Mouse (Mus musculus): ENCODE results near the gene Gm3880. TPM values are rescaled to one million over a fixed set of nuclear protein-coding genes. Genes with fewer than 3 reads are reported as not detected.
"Not testable (repeated sequence)": the region's sequence is repeated elsewhere in the genome, so short reads cannot be mapped to it uniquely, and the experiment has no call there.

The Gm3880 gene
- polyA plus RNA-seq (2015; fragmentation: Nextera tagmentation; extraction: Ambion mirVana) = not detected in 2 replicates

GRCm38 (mm10) chrX:102686872-102687271 is at the start of gene Gm3880:
Gm3880 (minus strand) TSS chrX:102686972.
- H3K9ac ChIP-seq (replicated peaks; ENCODE audit: low read length); H3K4me1 ChIP-seq (ENCODE audit: insufficient read depth, low read length); H3K27me3 ChIP-seq (ENCODE audit: insufficient read depth, low read length); H3K9me3 ChIP-seq (ENCODE audit: low read length); H3K4me3 ChIP-seq (ENCODE audit: low read length); H3K4me2 ChIP-seq (replicated peaks; ENCODE audit: low read depth, low read length); H3K36me3 ChIP-seq (ENCODE audit: insufficient read depth, low read length); H3K27ac ChIP-seq (ENCODE audit: low read length); ATAC-seq (ENCODE audit: low FRiP score, low TSS enrichment): not testable (repeated sequence)
- WGBS = 90% methylated on average over 5 of the region's 5 CpGs

GRCm38 (mm10) chrX:102724226-102724625 is 37.5 kb upstream of the Gm3880 start:
- not testable (repeated sequence) for H3K36me3 ChIP-seq (ENCODE audit: insufficient read depth, low read length); H3K9ac ChIP-seq (replicated peaks; ENCODE audit: low read length); H3K4me1 ChIP-seq (ENCODE audit: insufficient read depth, low read length); H3K9me3 ChIP-seq (ENCODE audit: low read length); H3K4me3 ChIP-seq (ENCODE audit: low read length); H3K27me3 ChIP-seq (ENCODE audit: insufficient read depth, low read length); ATAC-seq (ENCODE audit: low FRiP score, low TSS enrichment); H3K27ac ChIP-seq (ENCODE audit: low read length); H3K4me2 ChIP-seq (replicated peaks; ENCODE audit: low read depth, low read length)
- WGBS = 95% methylated on average over 6 of the region's 6 CpGs

DNA sequence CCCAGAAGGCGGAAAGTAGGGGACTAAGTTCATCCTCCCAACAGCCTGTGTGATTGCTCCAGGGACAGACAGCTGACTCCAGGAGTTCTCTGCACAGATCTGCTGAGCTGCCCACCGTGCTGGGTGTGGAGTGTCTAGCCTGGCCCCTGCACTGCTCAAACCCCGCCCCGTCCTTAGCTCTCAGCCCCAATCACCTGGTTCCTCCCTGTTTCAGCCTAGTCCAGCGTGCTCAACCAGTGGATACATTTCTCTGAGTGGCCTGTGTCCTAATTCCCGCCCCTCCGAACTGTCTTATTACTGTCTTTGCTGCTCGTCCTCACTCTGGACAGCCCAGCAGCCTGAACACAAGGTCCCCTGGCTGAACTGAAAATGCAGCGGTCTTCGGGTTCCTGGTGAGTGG is 20.8 kb upstream of the Gm3880 start, which contains the start of the genes Gm9112 and Dmrtc1b:
Gene Gm9112, minus strand, starts transcription at position 101 of the 400 bp plus-strand sequence.
Gene Dmrtc1b, plus strand, starts transcription at position 331 of the 400 bp plus-strand sequence.
- H3K4me2 ChIP-seq (replicated peaks; ENCODE audit: low read depth, low read length); H3K27me3 ChIP-seq (ENCODE audit: insufficient read depth, low read length); H3K4me1 ChIP-seq (ENCODE audit: insufficient read depth, low read length); H3K9me3 ChIP-seq (ENCODE audit: low read length); H3K4me3 ChIP-seq (ENCODE audit: low read length); H3K9ac ChIP-seq (replicated peaks; ENCODE audit: low read length); ATAC-seq (ENCODE audit: low FRiP score, low TSS enrichment); H3K27ac ChIP-seq (ENCODE audit: low read length); H3K36me3 ChIP-seq (ENCODE audit: insufficient read depth, low read length): not testable (repeated sequence)
- 92% methylated on average over 6 of the region's 10 CpGs for WGBS

DNA sequence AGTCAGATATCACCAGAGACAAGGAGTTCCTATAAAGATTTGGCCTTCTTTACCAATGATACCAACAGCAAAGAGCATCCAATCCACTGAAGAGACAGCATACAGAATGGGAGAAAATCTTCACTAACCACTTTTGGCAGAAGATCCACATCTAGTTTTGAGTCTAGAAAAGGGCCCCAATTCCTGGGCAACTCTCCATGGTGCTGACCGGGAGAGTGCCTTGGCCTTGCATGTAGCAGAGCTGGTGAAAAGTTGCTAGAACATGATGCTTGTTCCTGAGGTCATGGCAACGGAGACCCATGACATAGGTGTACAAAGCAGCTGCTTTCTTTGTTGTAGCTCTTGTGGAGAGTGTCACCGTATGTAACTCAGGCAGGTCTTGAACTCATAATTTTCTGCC is 13.9 kb upstream of the Gm3880 start:
- not testable (repeated sequence) for ATAC-seq (ENCODE audit: low FRiP score, low TSS enrichment)

GRCm38 (mm10) chrX:102689252-102689651 is 2.5 kb upstream of the Gm3880 start:
- H3K4me3 ChIP-seq (ENCODE audit: low read length); H3K27ac ChIP-seq (ENCODE audit: low read length): not testable (repeated sequence)
- WGBS = 25% methylated on average over 4 of the region's 4 CpGs

More for the DNA sequence above, 13.9 kb upstream of the Gm3880 start:
- H3K9me3 ChIP-seq (ENCODE audit: low read length); H3K4me2 ChIP-seq (replicated peaks; ENCODE audit: low read depth, low read length); H3K4me1 ChIP-seq (ENCODE audit: insufficient read depth, low read length); H3K36me3 ChIP-seq (ENCODE audit: insufficient read depth, low read length); H3K4me3 ChIP-seq (ENCODE audit: low read length); H3K27me3 ChIP-seq (ENCODE audit: insufficient read depth, low read length); H3K9ac ChIP-seq (replicated peaks; ENCODE audit: low read length); H3K27ac ChIP-seq (ENCODE audit: low read length): not testable (repeated sequence)
- WGBS = 61% methylated on average over 3 of the region's 3 CpGs

GRCm38 (mm10) chrX:102684706-102685105 is 2.1 kb downstream of the Gm3880 start:
- not testable (repeated sequence) for H3K4me2 ChIP-seq (replicated peaks; ENCODE audit: low read depth, low read length); H3K36me3 ChIP-seq (ENCODE audit: insufficient read depth, low read length); H3K27ac ChIP-seq (ENCODE audit: low read length); H3K27me3 ChIP-seq (ENCODE audit: insufficient read depth, low read length); H3K9ac ChIP-seq (replicated peaks; ENCODE audit: low read length); ATAC-seq (ENCODE audit: low FRiP score, low TSS enrichment); H3K9me3 ChIP-seq (ENCODE audit: low read length); H3K4me1 ChIP-seq (ENCODE audit: insufficient read depth, low read length); H3K4me3 ChIP-seq (ENCODE audit: low read length)
- 60% methylated on average over 3 of the region's 3 CpGs for WGBS

More at GRCm38 (mm10) chrX:102689252-102689651, 2.5 kb upstream of the Gm3880 start:
- not testable (repeated sequence) for H3K9me3 ChIP-seq (ENCODE audit: low read length); H3K27me3 ChIP-seq (ENCODE audit: insufficient read depth, low read length); H3K4me1 ChIP-seq (ENCODE audit: insufficient read depth, low read length); H3K9ac ChIP-seq (replicated peaks; ENCODE audit: low read length); H3K4me2 ChIP-seq (replicated peaks; ENCODE audit: low read depth, low read length); H3K36me3 ChIP-seq (ENCODE audit: insufficient read depth, low read length)
- ATAC-seq (ENCODE audit: low FRiP score, low TSS enrichment) = peak; percentile 57; the same call in 1 of the 2 replicates

DNA sequence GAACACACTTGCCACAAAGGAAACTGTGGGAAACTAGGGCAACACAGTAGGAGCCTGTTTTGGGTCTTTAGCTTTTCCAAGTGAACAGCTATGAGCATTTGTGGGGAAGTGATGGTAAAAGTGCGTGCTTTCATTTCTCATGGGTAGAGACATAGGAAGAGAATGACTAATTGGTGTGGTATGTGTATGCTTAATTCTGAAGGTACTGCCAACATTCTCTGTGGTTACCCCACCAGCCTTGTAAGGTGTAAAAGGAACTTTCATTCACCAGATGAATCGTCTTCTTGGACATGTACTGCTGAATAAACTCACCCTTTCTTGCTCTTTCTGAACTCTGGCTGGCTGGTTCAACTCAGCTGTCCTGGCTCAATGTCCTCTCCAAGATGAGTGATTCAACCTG is 20.1 kb downstream of the Gm3880 start:
- Histone ChIP-seq H3K9ac (replicated peaks; ENCODE audit: low read length) (no peak overlapping the region), H3K4me2 (replicated peaks; ENCODE audit: low read depth, low read length) (no peak overlapping the region), H3K36me3 (ENCODE audit: insufficient read depth, low read length) (no peaks in the 10 kb centered on the region), H3K27me3 (ENCODE audit: insufficient read depth, low read length) (no peaks in the 10 kb centered on the region), H3K4me3 (ENCODE audit: low read length) (no peak overlapping the region), H3K4me1 (ENCODE audit: insufficient read depth, low read length) (no peaks in the 10 kb centered on the region), H3K27ac (ENCODE audit: low read length) (no peak overlapping the region), H3K9me3 (ENCODE audit: low read length) (no peaks in the 10 kb centered on the region)
- ATAC-seq (ENCODE audit: low FRiP score, low TSS enrichment) = no peak
- WGBS = 80% methylated on average over 2 of the region's 2 CpGs

DNA sequence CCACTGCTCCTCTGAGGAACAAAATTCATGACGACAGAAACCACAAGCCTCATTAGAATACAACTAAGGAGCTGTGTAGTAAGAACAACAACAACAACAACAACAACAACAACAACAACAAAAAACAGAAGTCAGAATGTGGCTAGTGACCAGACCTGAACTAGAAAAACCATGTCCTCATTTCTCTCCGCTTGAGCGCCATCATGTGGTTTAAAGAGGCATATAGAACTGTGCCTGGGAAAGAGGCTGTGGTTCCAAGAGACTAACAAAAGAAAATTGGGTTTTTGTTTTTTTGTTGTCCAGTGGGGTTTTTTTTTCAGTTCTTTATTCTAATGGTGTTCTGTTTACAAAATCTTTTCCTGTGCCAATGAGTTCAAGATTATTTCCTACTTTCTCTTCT is 26.1 kb downstream of the Gm3880 start:
- H3K9me3 ChIP-seq (ENCODE audit: low read length) = no peaks in the 10 kb centered on the region
- 18% methylated on average over 3 of the region's 3 CpGs for WGBS
- no peaks in the 10 kb centered on the region for H3K4me1 ChIP-seq (ENCODE audit: insufficient read depth, low read length)
- H3K27me3 ChIP-seq (ENCODE audit: insufficient read depth, low read length) = peaks cover 5% of the 10 kb centered on the region; the same call in 1 of the 2 replicates
- no peaks in the 10 kb centered on the region for H3K36me3 ChIP-seq (ENCODE audit: insufficient read depth, low read length)
- H3K9ac ChIP-seq (replicated peaks; ENCODE audit: low read length) = no peak overlapping the region
- ATAC-seq (ENCODE audit: low FRiP score, low TSS enrichment) = no peak
- no peak overlapping the region for H3K27ac ChIP-seq (ENCODE audit: low read length)
- H3K4me2 ChIP-seq (replicated peaks; ENCODE audit: low read depth, low read length) = no peak overlapping the region
- no peak overlapping the region for H3K4me3 ChIP-seq (ENCODE audit: low read length)

- no peak overlapping the region for H3K9ac ChIP-seq (replicated peaks; ENCODE audit: low read length)
- no peaks in the 10 kb centered on the region for H3K4me1 ChIP-seq (ENCODE audit: insufficient read depth, low read length)
- no peak for ATAC-seq (ENCODE audit: low FRiP score, low TSS enrichment)
- H3K4me3 ChIP-seq (ENCODE audit: low read length) = no peak overlapping the region
- H3K27ac ChIP-seq (ENCODE audit: low read length) = no peak overlapping the region
- no peak overlapping the region for H3K4me2 ChIP-seq (replicated peaks; ENCODE audit: low read depth, low read length)
- H3K9me3 ChIP-seq (ENCODE audit: low read length) = no peaks in the 10 kb centered on the region
- H3K36me3 ChIP-seq (ENCODE audit: insufficient read depth, low read length) = no peaks in the 10 kb centered on the region
- H3K27me3 ChIP-seq (ENCODE audit: insufficient read depth, low read length) = peaks cover 23% of the 10 kb centered on the region
- 97% methylated on average over 1 of the region's 1 CpGs for WGBS
These were observed 41.1 kb downstream of the Gm3880 start for GRCm38 (mm10) chrX:102645691-102646090.

- Histone ChIP-seq H3K27ac (ENCODE audit: low read length) (no peak overlapping the region), H3K4me2 (replicated peaks; ENCODE audit: low read depth, low read length) (peak overlapping the region; percentile 61), H3K36me3 (ENCODE audit: insufficient read depth, low read length) (no peaks in the 10 kb centered on the region), H3K9me3 (ENCODE audit: low read length) (no peaks in the 10 kb centered on the region), H3K4me1 (ENCODE audit: insufficient read depth, low read length) (no peaks in the 10 kb centered on the region), H3K27me3 (ENCODE audit: insufficient read depth, low read length) (peaks cover 23% of the 10 kb centered on the region), H3K9ac (replicated peaks; ENCODE audit: low read length) (no peak overlapping the region), H3K4me3 (ENCODE audit: low read length) (peak overlapping the region; percentile 62)
- no peak for ATAC-seq (ENCODE audit: low FRiP score, low TSS enrichment)
- 54% methylated on average over 6 of the region's 6 CpGs for WGBS
These were observed 41.6 kb downstream of the Gm3880 start for GRCm38 (mm10) chrX:102645146-102645545.
